Mouse (Mus musculus): Measurements from ENCODE around the gene Spata17. TPM values are rescaled to one million over a fixed set of nuclear protein-coding genes. Genes with fewer than 3 reads are reported as not detected.
"Not testable (repeated sequence)": the region's sequence is repeated elsewhere in the genome, so short reads cannot be mapped to it uniquely, and the experiment has no call there.

The Spata17 gene
- total RNA-seq, 2 experiments from 2014 or later = not detected

DNA sequence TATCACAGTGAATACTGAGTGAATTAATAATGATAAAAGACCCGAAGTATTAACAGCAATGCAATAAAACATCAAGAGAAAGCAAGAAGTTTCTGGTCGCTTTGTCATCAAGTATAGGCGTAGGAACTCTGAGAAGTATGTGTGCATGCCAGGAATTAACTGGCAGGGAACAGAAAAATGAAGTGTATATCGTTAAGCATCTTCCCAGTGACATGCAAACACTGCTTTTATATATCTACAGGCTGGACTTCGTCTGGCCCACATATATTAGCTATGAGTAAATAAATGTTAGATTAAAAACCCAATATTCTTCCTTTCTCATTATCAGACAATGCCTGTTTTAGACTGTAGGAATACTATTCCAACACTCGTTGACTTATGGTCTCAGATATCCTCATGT is 9.8 kb downstream of the Spata17 start:
- no peak for DNase-seq
- intact Hi-C loops (cut with DNase I) = no loop called here

GRCm38 (mm10) chr1:187178546-187178945 is 36.7 kb downstream of the Spata17 start:
- intact Hi-C loops (cut with DNase I) = no loop called here
- no peak for DNase-seq

DNA sequence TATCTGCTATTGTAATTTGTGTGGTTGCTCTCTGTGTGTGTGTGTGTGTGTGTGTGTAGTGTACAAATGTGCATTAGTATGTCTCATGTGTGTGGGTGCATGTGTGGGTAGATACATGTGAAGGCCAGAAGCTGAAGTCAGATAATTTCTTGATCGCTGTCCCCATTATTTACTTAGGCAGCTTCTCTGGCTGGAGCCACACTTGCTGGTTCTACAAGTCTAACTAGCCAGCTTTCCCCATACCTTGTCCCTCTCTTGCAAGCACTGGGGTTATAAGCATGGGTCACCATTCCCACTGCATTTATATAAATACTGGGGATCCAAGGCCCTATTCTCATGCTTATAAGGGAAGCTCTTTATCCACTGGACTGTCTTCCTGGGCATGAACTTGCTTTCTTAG is 39.3 kb downstream of the Spata17 start:
- DNase-seq = no peak
- intact Hi-C loops (cut with DNase I) = no loop called here

GRCm38 (mm10) chr1:187170361-187170760 is 44.9 kb downstream of the Spata17 start:
- intact Hi-C loops (cut with DNase I) = no loop called here
- DNase-seq = no peak

GRCm38 (mm10) chr1:187169646-187170045 is 45.6 kb downstream of the Spata17 start:
- DNase-seq = no peak
- intact Hi-C loops (cut with DNase I) = no loop called here

DNA sequence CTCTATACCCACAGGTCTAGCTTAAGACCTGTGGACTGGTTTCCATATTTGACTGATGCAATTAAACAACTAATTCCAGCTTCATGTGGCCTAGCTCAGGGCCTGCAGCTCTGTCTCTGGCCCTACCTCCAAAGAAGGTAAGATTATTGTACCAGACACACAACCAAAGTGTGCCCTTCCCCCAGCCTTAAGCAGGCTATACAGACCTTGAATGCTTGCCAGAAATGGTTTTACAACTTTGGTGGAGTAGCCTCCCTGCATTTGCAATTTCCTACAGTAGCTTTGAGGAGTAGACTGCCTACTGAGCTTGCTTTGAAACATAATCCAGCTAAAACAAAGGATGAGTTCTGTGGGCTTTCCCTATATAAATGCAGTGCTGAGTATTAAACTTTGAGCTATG is 51.7 kb downstream of the Spata17 start:
- intact Hi-C loops (cut with DNase I) = loop anchor here (2.0 kb wide), 1 partner anchor 35 kb away; no protein-coding TSS in a partner anchor
- DNase-seq = no peak

GRCm38 (mm10) chr1:187155658-187156057 is 59.6 kb downstream of the Spata17 start:
- no peak for DNase-seq
- intact Hi-C loops (cut with DNase I) = no loop called here

- intact Hi-C loops (cut with DNase I) = no loop called here
- no peak for DNase-seq
Measured at GRCm38 (mm10) chr1:187153681-187154080, 61.6 kb downstream of the Spata17 start.

DNA sequence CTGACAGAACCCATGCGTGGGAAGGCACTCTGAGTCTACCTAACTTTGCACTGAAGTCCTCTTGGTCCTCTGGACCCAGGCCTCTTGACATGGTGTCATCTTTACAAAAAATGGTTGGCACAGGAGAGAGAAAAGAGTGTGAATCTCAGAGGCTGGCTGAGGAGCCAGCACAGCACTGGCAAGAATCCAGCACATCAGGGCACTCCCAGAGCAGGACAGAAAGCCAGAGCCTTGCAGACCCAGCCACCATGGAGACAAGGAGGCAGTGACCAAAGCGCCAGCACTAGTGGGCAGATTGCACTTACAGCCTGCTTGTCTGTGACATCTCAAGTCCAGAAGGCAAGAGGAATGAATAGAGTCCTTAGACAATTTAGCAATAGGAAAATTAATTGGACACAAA is 62.7 kb downstream of the Spata17 start:
- DNase-seq = no peak
- intact Hi-C loops (cut with DNase I) = no loop called here

- intact Hi-C loops (cut with DNase I) = no loop called here
Measured at GRCm38 (mm10) chr1:187142984-187143383, 72.3 kb downstream of the Spata17 start.

DNA sequence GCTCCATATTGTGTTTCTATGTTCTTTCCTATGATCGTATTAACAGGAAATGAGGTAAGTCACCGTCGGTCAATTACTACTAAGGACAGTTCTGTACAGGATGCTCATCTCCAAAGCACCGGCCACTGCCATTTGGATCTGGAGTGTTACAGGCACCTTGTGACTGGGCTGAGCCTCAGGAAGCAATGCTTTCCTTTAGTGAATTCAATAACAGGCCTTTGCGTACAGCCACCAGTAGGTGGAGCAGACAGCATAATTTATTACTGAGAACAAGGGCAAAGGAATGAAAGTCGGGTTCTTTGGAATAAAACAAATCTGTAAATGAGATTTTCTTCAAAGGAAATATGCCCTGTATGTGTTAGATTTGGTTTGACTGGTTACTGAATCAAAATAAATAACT is 77.8 kb downstream of the Spata17 start:
- peak in 1 of 2 experiments; percentile 8 for DNase-seq
- intact Hi-C loops (cut with DNase I) = no loop called here

More at GRCm38 (mm10) chr1:187142984-187143383, 72.3 kb downstream of the Spata17 start:
- DNase-seq = no peak

GRCm38 (mm10) chr1:187135887-187136286 is 79.4 kb downstream of the Spata17 start:
- DNase-seq = no peak
- intact Hi-C loops (cut with DNase I) = no loop called here

DNA sequence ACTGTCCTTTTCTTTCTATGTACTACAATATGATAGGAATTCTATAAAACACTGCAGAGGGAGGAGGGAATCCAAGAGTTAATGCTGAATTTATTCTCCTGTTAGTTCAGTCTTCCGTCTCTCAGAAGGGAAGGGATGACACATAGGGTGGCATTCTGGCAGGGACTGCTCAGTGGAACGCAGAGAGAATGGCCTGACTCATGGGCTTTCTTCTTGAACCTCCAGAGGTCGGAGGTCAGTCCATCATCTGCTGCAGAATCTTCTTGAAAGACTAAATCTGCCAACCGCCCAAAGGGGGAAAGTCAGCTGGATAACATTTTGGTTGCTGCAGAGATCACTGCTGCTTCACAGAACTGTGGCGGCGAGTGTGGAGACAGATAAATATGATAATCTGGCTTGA is 81.4 kb downstream of the Spata17 start:
- no peak for DNase-seq
- intact Hi-C loops (cut with DNase I) = no loop called here

GRCm38 (mm10) chr1:187132348-187132747 is 82.9 kb downstream of the Spata17 start:
- no peak for DNase-seq
- intact Hi-C loops (cut with DNase I) = no loop called here

DNA sequence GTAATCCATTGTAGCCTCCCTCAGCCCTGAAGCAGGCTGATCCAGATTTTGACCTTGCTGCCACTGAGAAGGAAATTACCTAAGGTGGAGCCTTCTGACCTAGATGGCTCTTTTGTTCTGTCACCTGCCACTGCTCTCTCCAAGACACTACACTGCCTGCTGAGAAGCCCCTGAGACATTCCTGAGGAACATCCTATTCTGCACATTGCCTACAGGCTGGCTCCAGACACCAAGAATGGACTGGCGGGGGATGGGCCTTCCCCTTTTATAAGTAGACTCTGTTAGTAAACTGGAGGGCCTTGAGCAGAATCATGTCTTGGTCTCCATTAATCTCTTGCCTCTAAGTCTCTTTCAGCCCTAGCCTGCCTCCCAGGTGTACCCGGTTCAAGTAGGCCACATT is 87.7 kb downstream of the Spata17 start:
- intact Hi-C loops (cut with DNase I); DNase-seq: not testable (repeated sequence)

GRCm38 (mm10) chr1:187125733-187126132 is 89.5 kb downstream of the Spata17 start:
- intact Hi-C loops (cut with DNase I) = no loop called here
- DNase-seq = no peak

DNA sequence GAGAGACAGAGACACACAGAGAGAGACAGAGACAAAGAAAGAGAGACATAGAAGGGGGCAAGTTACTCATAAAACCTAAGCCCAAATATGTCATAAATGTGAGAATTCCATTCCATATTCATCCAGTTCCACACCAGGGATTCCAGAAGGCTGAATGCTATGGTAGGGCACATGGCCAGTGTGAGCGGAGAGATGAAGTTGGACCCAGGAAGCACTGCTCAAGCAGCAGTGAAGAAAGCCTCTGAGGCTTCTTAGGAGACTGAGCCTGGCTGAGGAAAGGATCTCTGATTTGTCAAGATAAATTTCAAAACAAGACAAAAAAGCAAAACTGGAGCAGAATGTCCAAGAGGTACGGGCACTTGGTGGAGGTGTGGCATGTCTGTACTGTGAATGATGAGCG is 90.3 kb downstream of the Spata17 start:
- no peak for DNase-seq
- intact Hi-C loops (cut with DNase I) = no loop called here

- intact Hi-C loops (cut with DNase I) = no loop called here
- no peak for DNase-seq
Measured at GRCm38 (mm10) chr1:187119300-187119699, 96.0 kb downstream of the Spata17 start.

- no peak for DNase-seq
- intact Hi-C loops (cut with DNase I) = no loop called here
Measured at GRCm38 (mm10) chr1:187118108-187118507, 97.2 kb downstream of the Spata17 start.

- DNase-seq = no peak
- intact Hi-C loops (cut with DNase I) = no loop called here
Measured at GRCm38 (mm10) chr1:187113716-187114115, 101.5 kb downstream of the Spata17 start.

DNA sequence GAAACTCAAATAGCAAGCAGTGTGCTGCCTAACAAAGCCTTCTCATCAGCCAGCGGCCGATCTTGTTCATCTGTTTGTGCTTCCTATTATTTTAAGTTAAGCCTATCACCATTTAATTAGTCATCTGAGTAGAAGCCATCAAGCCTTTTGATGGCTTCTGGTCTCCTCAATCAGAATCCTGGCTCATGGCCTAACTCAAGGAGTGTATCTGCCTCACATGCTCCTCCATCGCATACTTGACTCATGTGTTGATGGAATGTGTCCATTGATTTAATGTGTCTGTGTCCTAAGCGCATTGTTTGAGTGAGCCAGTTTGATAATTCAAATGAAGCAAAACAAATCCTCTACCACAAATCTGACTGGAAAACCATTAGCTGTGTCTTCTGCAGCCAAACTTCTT is 113.1 kb downstream of the Spata17 start:
- no peak for DNase-seq
- intact Hi-C loops (cut with DNase I) = no loop called here

- intact Hi-C loops (cut with DNase I) = no loop called here
- DNase-seq = no peak
Measured at GRCm38 (mm10) chr1:187101202-187101601, 114.1 kb downstream of the Spata17 start.

DNA sequence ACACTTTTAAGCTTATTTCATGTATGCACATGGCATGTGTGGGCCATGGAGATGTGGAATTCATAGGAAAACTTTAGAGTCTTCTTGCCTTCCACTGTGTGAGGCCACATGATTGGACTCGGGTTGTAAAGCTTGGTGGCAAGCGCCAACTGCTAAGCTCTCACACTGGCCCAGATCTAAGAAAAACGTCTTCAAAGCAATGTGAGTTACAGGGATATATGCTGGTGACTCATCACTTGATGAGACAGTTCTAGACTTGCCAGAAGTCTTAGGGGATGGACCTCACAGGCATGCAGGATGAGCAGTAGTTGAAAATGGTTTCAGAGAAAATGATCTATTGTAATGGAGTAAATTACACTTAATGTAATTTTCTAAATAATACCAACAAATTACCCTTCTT is 114.6 kb downstream of the Spata17 start:
- no peak for DNase-seq
- intact Hi-C loops (cut with DNase I) = no loop called here
